Mouse (Mus musculus): ENCODE data around the gene Cxcr4.
"Not testable (repeated sequence)": the region's sequence is repeated elsewhere in the genome, so short reads cannot be mapped to it uniquely, and the experiment has no call there.

The Cxcr4 gene

DNA sequence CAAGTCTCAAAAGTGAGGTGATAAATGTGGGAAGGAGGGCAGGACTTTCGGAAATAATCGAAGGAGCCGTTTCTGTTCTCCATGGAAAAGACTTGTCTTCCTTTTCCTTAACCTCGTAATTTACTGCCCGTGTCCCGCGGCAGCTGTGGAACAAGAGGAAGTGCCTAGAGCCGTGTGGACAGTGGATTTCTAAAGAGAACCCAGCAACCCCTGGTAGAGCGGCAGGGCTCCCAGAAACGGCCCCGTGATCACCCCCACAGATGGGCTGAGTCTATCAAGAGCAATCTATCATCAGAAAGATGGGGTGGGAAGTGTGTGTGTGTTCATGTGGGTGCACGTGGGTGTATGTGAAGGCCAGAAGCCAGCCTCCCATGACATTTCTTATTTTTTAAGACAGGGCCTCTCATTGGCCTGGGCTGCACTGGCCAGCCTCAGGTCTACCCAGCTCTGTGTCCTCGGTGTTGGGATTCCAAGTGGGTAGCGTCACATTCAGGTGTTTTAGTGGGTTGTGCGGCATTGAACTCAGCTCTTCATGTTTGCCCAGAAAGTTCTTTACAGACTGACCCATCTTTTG lies 5.2 kb upstream of the Cxcr4 start:
- no peak for DNase-seq

- no peak for DNase-seq
These were observed 3.4 kb upstream of the Cxcr4 start for GRCm38 (mm10) chr1:128595528-128595927.

GRCm38 (mm10) chr1:128595105-128595420 lies 3.0 kb upstream of the Cxcr4 start:
- no peak for DNase-seq

DNA sequence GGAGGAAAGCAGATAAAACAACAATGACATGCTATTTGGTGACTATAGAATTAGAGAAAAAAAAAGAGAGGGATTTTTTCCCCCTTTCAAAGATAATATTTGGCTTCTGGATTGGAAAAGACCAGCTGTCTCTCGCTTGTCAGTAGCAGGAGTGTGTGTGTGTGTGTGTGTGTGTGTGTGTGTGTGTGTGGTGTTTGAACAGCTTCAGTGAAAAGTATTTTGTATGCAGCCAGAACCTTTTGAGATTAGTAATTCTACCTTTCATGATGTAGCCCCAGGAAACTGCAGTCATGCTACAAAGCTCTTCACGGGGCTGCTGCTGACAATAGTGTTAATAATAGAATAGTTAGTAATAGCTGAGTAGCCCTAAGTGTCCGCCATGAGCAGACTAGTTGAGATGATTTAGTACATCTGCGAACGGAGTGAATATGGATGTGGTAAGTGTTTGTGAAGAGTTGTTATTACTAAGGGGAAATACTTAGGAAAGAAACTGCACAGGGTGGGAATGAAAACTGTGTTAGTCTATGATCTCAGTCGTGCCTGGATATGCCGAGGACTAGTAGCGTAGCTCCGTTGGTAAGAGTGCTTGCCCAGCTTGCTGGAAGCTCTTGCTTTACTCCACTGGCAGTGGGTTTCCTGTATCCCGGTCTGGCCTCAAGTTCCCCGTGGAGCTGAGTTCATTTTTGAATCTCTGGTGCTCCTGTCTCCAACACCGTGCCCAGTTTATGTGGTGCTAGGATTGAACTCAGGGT lies 2.4 kb upstream of the Cxcr4 start:
- DNase-seq = no peak

DNA sequence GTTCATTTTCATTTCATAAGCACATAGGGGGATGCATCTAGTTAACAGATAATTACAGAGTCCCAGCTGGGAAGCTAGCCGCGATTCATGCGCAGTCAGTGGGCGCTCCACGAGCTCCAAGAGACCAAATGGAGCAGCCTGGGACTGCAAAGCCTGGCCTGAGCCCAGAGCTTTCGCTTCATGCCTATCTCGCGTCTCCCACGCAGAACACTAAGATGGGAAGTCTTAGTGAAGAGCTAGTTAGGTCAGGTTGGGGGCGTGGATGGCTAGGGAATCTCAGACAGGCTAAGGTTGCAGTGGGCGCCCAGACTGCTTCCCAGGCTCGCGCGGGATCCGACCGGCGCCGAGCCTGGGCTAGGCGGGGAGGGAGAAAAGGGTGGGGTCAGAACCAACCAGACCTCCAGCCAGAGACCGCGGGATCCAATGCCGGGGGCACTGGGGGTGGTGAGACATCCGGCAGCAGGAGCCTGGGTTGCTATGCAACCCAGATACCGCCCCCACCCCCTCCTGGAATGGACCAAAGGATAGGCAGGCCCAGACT lies 938 bp upstream of the Cxcr4 start:
- peak; percentile 61 for DNase-seq

DNA sequence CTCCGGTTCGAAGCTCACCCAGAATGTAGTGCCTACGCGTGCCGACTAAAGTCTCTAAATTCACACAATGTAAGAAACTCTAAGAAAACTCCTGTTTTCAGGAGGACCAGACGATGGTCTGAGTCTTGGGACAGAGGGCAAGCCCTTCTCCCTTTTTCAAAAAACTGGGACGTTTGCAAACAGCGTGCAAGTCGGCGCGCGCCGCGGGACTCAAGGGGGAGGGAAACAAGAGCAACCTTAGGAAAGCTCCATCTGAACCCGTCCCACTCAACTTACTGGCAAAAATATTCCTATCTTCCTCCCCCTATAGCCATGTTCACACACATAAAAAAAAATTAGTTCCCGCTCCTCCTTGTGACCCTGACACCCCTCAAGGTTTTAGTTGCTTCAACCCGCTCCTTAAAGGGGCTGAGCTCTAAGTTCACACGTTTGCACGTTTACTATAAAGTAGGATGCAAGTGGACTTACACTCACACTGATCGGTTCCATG lies 327 bp downstream of the Cxcr4 start:
- peak; percentile 26 for DNase-seq

DNA sequence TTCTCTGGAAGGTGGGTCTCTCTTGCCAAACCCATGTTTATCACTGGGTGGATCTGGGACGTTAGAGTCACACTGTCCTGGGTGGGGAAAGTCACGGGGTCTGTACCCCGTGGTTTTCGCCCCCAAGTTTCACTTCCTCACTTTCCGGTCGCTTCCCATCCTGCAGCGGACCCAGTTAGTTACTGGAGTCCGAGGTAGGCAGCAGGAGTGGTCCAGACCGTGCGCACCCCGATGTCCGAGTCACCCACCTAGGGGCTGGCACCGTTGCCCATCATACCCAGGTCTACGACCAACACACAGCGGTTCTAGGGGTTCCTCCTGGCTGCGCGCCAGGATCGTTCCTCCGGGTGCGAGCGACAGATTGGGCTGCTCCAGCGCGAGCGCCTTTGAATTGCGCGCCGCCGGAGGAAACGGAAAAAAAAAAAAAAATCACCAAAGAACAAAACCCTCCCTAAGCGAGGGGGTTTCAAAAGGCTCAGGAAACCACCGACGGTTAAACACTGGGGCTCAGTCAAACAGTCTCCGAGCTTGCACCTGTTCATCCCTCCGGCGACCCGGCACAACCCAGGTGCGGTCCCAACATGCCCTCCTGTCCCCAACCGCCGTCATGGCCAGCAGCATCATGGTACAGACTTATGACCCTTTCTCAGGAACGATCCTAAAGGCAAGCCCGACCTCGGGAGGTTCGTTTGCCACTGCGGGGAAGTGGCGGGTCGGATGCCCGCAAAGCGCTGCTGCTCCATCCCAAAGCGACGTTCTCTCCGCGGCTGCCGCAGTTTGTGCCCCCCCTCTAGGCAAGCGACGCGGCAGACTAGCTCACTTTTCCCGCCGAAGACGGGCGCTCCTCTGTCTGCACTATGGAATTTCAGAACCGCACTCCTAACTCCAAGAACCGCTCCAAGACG lies 1.0 kb downstream of the Cxcr4 start:
- peak; percentile 75 for DNase-seq

DNA sequence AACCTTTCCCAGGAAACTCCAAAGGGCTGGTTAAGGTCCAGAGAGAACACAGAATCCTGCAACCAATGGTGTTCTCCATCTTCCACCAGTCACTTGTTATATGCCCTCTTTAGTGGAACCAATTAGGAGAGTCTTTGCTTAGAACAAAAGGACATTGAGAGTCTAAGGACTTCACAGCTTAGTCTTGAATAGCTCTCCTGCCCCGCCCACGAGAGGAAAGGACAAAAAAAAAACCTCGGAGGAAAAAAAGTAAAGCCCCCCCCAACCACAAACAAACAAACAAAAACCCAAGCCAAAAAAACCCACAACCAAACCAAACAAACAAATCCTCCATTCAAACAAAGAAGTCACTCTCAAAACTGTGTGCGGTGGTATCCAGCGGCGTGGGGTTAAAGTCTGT lies 2.1 kb downstream of the Cxcr4 start:
- DNase-seq = no peak

- no peak for DNase-seq
These were observed 2.6 kb downstream of the Cxcr4 start for GRCm38 (mm10) chr1:128589488-128589887.

- DNase-seq = no peak
These were observed 3.8 kb downstream of the Cxcr4 start for GRCm38 (mm10) chr1:128588337-128588736.

- peak; percentile 69 for DNase-seq
These were observed 4.9 kb downstream of the Cxcr4 start for GRCm38 (mm10) chr1:128586928-128587780.

DNA sequence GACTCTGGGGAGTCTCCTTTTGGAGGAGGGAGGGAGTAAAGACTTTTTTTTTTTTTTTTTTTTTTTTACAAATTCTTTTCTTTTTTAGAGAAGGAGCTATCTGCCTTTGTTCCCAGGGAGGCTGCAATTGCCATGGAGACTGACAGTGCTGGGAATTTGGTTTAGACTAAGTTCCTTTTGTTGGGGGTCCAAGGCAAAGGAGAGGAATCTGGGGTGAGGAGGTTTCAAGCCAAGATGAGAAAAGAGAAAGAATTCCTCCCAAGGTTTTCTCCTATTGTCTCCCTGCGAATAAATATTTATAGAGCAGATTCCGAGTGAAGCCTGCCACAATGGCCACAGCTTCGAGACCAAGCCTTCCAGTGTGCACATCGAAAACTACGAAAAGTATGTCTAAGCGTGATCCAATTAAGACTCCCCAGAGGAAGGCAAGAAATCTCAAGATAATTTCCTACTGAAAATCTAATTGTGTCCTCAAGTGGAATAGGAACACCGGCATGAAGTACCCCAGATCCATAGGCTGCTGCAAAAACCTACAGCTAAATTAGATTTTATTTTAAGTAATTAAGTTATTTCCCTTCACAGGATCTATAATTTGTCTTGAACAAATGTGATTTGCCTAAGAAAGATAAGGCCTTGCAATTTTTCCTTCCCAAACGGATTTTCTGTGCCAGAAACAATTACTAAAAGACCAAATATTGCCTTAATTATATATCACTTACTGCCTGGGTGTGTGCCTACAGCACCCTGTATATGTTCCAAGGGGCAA lies 5.7 kb downstream of the Cxcr4 start:
- DNase-seq = no peak

DNA sequence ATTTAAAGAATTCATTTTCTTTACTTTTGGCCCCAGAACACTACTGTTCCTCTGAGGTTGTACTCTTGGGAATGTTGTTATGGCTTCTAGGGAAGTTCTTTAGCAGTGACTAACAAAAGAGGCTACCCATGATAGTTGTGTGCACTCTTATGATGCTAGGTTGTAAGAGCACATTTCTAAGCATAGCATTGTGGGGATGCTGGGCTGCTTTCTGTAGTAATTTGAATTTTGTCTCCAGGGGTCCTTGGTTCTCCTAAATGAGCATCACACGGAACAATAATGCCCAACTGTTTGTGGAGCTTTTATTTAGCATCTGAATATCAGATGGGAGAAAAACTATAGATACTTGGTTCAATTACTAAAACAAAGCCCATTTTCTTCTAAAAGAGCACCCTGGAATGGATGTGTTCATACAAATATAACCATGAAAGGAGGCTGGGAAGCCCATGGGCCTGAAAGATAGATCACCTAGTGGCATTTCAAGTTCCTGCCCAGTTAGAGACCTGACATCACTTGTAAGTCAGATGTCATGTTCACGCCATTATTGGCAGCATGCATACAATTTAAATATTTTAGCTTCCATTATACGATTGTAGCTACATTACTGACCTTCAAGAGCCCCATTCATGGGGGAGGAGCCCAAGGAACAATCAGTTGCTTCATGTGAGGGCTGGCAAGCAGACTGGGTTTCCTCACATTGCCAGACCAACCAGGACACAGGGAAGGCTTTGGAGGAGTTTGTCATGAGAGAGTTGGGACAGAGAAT lies 6.5 kb downstream of the Cxcr4 start:
- DNase-seq = no peak

DNA sequence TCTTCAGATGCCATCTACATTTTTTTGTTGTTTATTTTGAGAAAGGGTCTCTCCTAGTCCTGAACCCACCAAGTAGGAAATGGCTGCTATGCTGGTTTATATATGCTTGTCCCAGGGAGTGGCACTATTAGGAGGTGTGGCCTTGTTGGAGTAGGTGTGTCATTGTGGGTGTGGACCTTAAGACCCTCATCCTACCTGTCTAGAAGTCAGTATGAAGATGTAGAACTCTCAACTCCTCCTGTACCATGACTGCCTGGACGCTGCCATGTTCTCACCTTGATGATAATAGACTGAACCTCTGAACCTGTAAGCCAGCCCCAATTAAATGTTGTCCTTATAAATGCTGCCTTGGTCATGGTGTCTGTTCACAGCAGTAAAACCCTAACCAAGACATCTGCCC lies 7.4 kb downstream of the Cxcr4 start:
- DNase-seq = not testable (repeated sequence)

DNA sequence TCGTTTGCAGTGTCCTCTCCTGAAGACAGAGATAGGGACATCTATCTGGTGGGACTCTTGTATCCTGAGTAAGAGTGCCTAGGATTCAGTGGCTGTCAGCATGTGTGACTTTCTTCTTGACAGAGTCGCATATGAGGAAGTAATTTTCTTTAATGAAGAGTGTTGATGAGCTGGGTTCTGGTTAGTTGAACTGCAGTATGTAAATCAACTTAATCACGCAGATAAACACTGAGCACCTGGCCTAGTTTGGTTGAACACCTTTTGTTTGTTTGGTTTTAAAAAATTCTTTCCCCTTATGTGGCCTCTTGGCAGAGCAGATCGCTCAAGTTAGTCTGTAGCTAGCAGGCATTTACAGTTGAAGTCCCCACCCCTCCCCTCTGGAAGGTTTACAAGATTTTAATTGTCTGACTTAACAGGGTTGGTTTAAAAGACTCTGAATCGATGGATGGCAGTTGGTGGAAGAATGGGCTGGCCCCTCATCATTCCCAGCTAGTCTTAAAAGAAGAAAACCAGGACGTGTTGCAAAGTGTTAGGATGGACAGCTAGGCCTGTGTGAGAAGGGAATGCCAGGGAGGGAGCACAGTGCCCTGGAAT lies 8.7 kb downstream of the Cxcr4 start:
- DNase-seq = no peak

GRCm38 (mm10) chr1:128580321-128580720 lies 11.8 kb downstream of the Cxcr4 start:
- DNase-seq = no peak

- no peak for DNase-seq
These were observed 13.6 kb downstream of the Cxcr4 start for GRCm38 (mm10) chr1:128578454-128578853.

- DNase-seq = no peak
These were observed 17.0 kb downstream of the Cxcr4 start for GRCm38 (mm10) chr1:128575096-128575495.

DNA sequence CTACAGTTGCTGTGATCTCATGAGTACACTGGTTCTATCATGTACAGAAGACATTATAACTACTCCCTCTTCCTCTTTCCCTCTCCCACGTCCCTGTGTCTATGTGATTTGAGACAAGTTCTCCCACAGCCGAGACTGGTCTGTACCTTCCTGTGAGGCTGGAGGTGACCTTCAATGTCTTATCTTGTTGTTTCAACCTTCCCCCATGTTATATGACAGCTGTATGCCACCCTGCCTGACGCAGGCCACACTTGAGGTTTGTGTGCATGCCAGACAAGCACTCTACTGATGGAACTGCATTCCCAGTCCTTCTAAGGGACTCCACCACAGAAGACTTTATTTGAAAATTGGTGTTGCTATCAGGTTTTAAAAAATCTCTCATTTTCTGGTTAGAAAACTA lies 21.1 kb downstream of the Cxcr4 start:
- no peak for DNase-seq

DNA sequence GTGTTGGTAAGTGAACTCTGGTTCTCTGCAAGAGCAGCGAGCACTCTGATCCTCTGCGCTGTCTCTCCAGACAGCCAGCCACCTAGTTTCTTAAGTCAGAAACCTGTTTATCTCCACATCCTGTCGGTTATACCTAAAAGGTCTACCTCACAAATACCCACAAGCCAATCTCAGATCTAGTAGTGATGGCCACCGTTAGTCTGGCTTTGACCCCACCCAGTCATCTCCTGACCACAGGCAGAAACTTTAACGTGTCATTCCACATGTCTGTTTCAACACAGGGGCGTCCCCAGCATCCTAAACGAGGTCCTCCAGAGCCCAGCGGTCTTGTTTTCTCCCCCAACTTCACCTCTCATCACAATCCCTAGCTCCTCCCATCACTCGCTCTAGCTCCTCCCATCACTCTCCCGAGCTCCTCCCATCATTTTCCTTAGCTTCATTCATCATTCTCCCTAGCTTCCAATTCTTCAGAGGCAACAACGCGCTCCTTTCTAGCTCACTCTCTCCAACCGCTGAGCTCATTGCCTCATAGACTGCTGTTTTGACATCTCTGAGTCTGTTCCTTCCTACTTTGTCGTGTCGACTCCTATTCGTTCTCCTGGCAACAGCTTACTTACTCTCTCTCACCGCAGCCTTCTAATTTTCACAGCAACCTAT lies 22.0 kb downstream of the Cxcr4 start:
- DNase-seq = no peak
